Mouse (Mus musculus): ENCODE measurements at regions not wholly inside any gene's neighbourhood (a gene's known extent, or its start where the extent isn't known, plus 50 kb on each side); places are given as distances from the start of the nearest gene placed in this dataset.
A peak's percentile ranks its signal among the peaks of the same experiment; 100 is the strongest.

GRCm38 (mm10) chr7:70618270-70618669, 251.7 kb upstream of the Nr2f2 start:
- TF ChIP-seq ZNF384 (IDR thresholded peaks at IDR 0.05; ENCODE audit: low read depth, low read length): no peak
- peak; percentile 42; the same call in 1 of the 2 replicates for TF ChIP-seq MAFK (IDR thresholded peaks at IDR 0.05; ENCODE audit: insufficient read depth, low read depth, low read length)
- TF ChIP-seq CHD2 (IDR thresholded peaks at IDR 0.05; ENCODE audit: low read depth, low read length): no peak
- no peak for TF ChIP-seq HCFC1 (IDR thresholded peaks at IDR 0.05; ENCODE audit: borderline replicate concordance, insufficient read depth, low read length)
